Mouse (Mus musculus) G1E (cell line): ENCODE results near the gene Gm597. TPM values are rescaled to one million over a fixed set of nuclear protein-coding genes. Genes with fewer than 3 reads are reported as not detected.

Source experiments
- ATAC-seq: 2 replicates; pipeline ENCODE4 v1.8.0; 2016; ENCODE audit warnings: mild to moderate bottlenecking; ENCODE audit not compliant: insufficient number of reproducible peaks, poor library complexity, low FRiP score, severe bottlenecking; ENCODE audit errors: extremely low read depth
- DNase-seq: peaks from one replicate; pipeline ENCODE4 v3.0.0; 2012; ENCODE audit warnings: low spot score
- H3K27me3 ChIP-seq: 2 replicates; pipeline ENCODE4 v1.6.1; 2012; ENCODE audit warnings: mild to moderate bottlenecking, low read length, inconsistent platforms; ENCODE audit not compliant: insufficient read depth
- H3K36me3 ChIP-seq: replicated peaks from 2 replicates; pipeline ENCODE3; 2012; ENCODE audit warnings: mild to moderate bottlenecking, inconsistent platforms
- H3K4me1 ChIP-seq: 2 replicates; pipeline ENCODE4 v1.6.1; 2012; ENCODE audit warnings: low read depth, low read length, inconsistent platforms, mixed read lengths; ENCODE audit not compliant: insufficient read depth
- H3K4me3 ChIP-seq: 2 replicates; pipeline ENCODE4 v1.5.1; 2012; ENCODE audit warnings: low read depth, mild to moderate bottlenecking, inconsistent platforms, low read length, moderate library complexity, mixed read lengths
- H3K9me3 ChIP-seq: replicated peaks from 2 replicates; pipeline ENCODE4 v1.6.1; 2012; ENCODE audit warnings: inconsistent platforms
- CTCF ChIP-seq: IDR thresholded peaks from 2 replicates; pipeline ENCODE4 v1.5.1; 2012; ENCODE audit warnings: low read depth, low read length, inconsistent platforms, mixed read lengths
- GATA1 ChIP-seq: IDR thresholded peaks from 2 replicates; pipeline ENCODE4 v1.6.1; 2012; ENCODE audit warnings: borderline replicate concordance, low read length, inconsistent platforms, mixed read lengths
- GATA2 ChIP-seq: IDR thresholded peaks from 2 replicates; pipeline ENCODE4 v1.6.1; 2012; ENCODE audit warnings: low read depth, low read length, inconsistent platforms, borderline replicate concordance
- POLR2AphosphoS5 ChIP-seq: IDR thresholded peaks from 2 replicates; pipeline ENCODE4 v1.6.1; 2012; ENCODE audit warnings: low read depth, low read length, inconsistent platforms; ENCODE audit not compliant: insufficient replicate concordance
- TAL1 ChIP-seq: conservative IDR thresholded peaks from 2 replicates; pipeline ENCODE4 v1.6.1; 2012; ENCODE audit warnings: low read depth, low read length, inconsistent platforms, mixed read lengths
- polyA plus RNA-seq: library from polyadenylated mRNA; stranded (reverse); fragments of >175 nt; gene quantifications from 2 replicates; pipeline ENCODE4 v1.2.3, GENCODE M21; 2012
- total RNA-seq, 2 experiments: library from RNA; stranded (forward) in 1 of 2; stranded (reverse) in 1 of 2; fragments of 200-1000 nt in 1 of 2; fragments of >200 nt in 1 of 2; fragmentation: Nextera tagmentation in 1 of 2; gene quantifications; 2 replicates each; pipeline ENCODE4 v1.2.3; 2014 to 2017

Gm597 gene
- total RNA-seq (2014; fragmentation: Nextera tagmentation) (not detected in 2 replicates), total RNA-seq (2017) (0.11 TPM in 1 of 2 replicates, not detected in the other), polyA plus RNA-seq (not detected in 2 replicates)

- no peak for ATAC-seq
- no peak for TF ChIP-seq GATA2
- no peak within 1 kb of the TSS for H3K4me3 ChIP-seq
- no peaks in the 10 kb centered on the region for H3K36me3 ChIP-seq
- no peak for DNase-seq
- H3K27me3 ChIP-seq, result no peaks in the 10 kb centered on the region
- H3K9me3 ChIP-seq, result no peaks in the 10 kb centered on the region
- H3K4me1 ChIP-seq, result no peaks in the 10 kb centered on the region
These were observed at the start of gene Gm597 for GRCm38 (mm10) chr1:28780152-28780551. Gene Gm597 (minus strand): TSS chr1:28780252.

GRCm38 (mm10) chr1:28807689-28808088 is 27.6 kb upstream of the Gm597 start:
- Histone ChIP-seq H3K4me1 (no peaks in the 10 kb centered on the region), H3K9me3 (no peaks in the 10 kb centered on the region)
- TF ChIP-seq GATA1, result no peak
- no peak for TF ChIP-seq TAL1
- TF ChIP-seq GATA2, result no peak
- no peak for TF ChIP-seq POLR2AphosphoS5
- TF ChIP-seq CTCF, result no peak

GRCm38 (mm10) chr1:28806618-28807017 is 26.6 kb upstream of the Gm597 start:
- ATAC-seq (no peak), DNase-seq (no peak)
- no peaks in the 10 kb centered on the region for H3K36me3 ChIP-seq
- TF ChIP-seq POLR2AphosphoS5, result no peak
- no peak for TF ChIP-seq GATA2
- TF ChIP-seq GATA1, result no peak
- TF ChIP-seq CTCF, result no peak
- TF ChIP-seq TAL1, result no peak
- H3K4me1 ChIP-seq, result no peaks in the 10 kb centered on the region
- H3K9me3 ChIP-seq, result peaks cover 6% of the 10 kb centered on the region
- no peak overlapping the region for H3K4me3 ChIP-seq
- no peaks in the 10 kb centered on the region for H3K27me3 ChIP-seq

More at GRCm38 (mm10) chr1:28807689-28808088, 27.6 kb upstream of the Gm597 start:
- H3K4me3 ChIP-seq, result no peak overlapping the region
- H3K36me3 ChIP-seq, result no peaks in the 10 kb centered on the region
- DNase-seq, result no peak
- no peak for ATAC-seq
- H3K27me3 ChIP-seq, result no peaks in the 10 kb centered on the region

- peaks cover 11% of the 10 kb centered on the region for H3K9me3 ChIP-seq
- H3K4me1 ChIP-seq, result no peaks in the 10 kb centered on the region
- TF ChIP-seq GATA2 (no peak), CTCF (no peak), POLR2AphosphoS5 (no peak), GATA1 (no peak), TAL1 (no peak)
- no peak for ATAC-seq
- H3K27me3 ChIP-seq, result no peaks in the 10 kb centered on the region
- DNase-seq, result no peak
- H3K36me3 ChIP-seq, result no peaks in the 10 kb centered on the region
- H3K4me3 ChIP-seq, result no peak overlapping the region
These were observed 20.8 kb upstream of the Gm597 start for GRCm38 (mm10) chr1:28800881-28801280.
